Mouse (Mus musculus) embryonic facial prominence, embryonic 14.5 days (tissue): ENCODE results near the gene Dcaf11. TPM values are rescaled to one million over a fixed set of nuclear protein-coding genes. Genes with fewer than 3 reads are reported as not detected.

Experiments
- polyA plus RNA-seq: library from polyadenylated mRNA; unstranded; fragments of >200 nt; fragmentation: Nextera tagmentation; extraction: Ambion mirVana; gene quantifications from 2 replicates; pipeline ENCODE4 v1.2.1, GENCODE M21; 2014

Dcaf11 gene
- polyA plus RNA-seq, 1 experiment from 2014 or later: 55.1 TPM

Other genes with a start within 250 kb of the Dcaf11 start
- gene Dhrs4, start 81.2 kb upstream of the Dcaf11 start, polyA plus RNA-seq: 46.9 and 47.4 TPM in 2 replicates
- 3.4 and 3.9 TPM in 2 replicates for gene Carmil3, start 69.4 kb upstream of the Dcaf11 start, polyA plus RNA-seq
- gene Cpne6, start 49.6 kb upstream of the Dcaf11 start, polyA plus RNA-seq: 3.7 and 5.2 TPM in 2 replicates
- not detected in 2 replicates for gene Nrl, start 35.0 kb upstream of the Dcaf11 start, polyA plus RNA-seq
- 28.1 and 32.7 TPM in 2 replicates for gene Pck2, start 19.7 kb upstream of the Dcaf11 start, polyA plus RNA-seq
- gene A730061H03Rik, start 400 bp downstream of the Dcaf11 start, polyA plus RNA-seq: 1.1 and 1.2 TPM in 2 replicates
- gene Fitm1, start 15.6 kb downstream of the Dcaf11 start, polyA plus RNA-seq: 36.5 and 46.9 TPM in 2 replicates
- 119 and 123 TPM in 2 replicates for gene Psme1, start 18.1 kb downstream of the Dcaf11 start, polyA plus RNA-seq
- gene Emc9, start 25.3 kb downstream of the Dcaf11 start, polyA plus RNA-seq: 9.9 and 12.6 TPM in 2 replicates
- 249 TPM in 2 replicates for gene Psme2, start 31.1 kb downstream of the Dcaf11 start, polyA plus RNA-seq
- 11.7 and 13.7 TPM in 2 replicates for gene Rnf31, start 31.7 kb downstream of the Dcaf11 start, polyA plus RNA-seq
- 10.8 and 12.1 TPM in 2 replicates for gene Irf9, start 43.6 kb downstream of the Dcaf11 start, polyA plus RNA-seq
- gene Rec8, start 58.0 kb downstream of the Dcaf11 start, polyA plus RNA-seq: 2.0 and 2.3 TPM in 2 replicates
- gene Ipo4, start 76.0 kb downstream of the Dcaf11 start, polyA plus RNA-seq: 127 and 134 TPM in 2 replicates
- 0.79 and 2.8 TPM in 2 replicates for gene Gm49378, start 77.9 kb downstream of the Dcaf11 start, polyA plus RNA-seq
- gene Tm9sf1, start 83.8 kb downstream of the Dcaf11 start, polyA plus RNA-seq: 106 and 108 TPM in 2 replicates
- gene Tssk4, start 90.2 kb downstream of the Dcaf11 start, polyA plus RNA-seq: 0.97 and 1.0 TPM in 2 replicates
- 42.6 and 48.3 TPM in 2 replicates for gene Mdp1, start 100.5 kb downstream of the Dcaf11 start, polyA plus RNA-seq
- gene Gmpr2, start 111.9 kb downstream of the Dcaf11 start, polyA plus RNA-seq: 49.6 and 54.8 TPM in 2 replicates
- gene Nedd8, start 112.1 kb downstream of the Dcaf11 start, polyA plus RNA-seq: 524 and 534 TPM in 2 replicates
- gene Tinf2, start 121.8 kb downstream of the Dcaf11 start, polyA plus RNA-seq: 32.2 and 36.2 TPM in 2 replicates
- 7.1 and 8.0 TPM in 2 replicates for gene Tgm1, start 153.9 kb downstream of the Dcaf11 start, polyA plus RNA-seq
- gene Rabggta, start 162.3 kb downstream of the Dcaf11 start, polyA plus RNA-seq: 20.7 and 20.9 TPM in 2 replicates
- gene Dhrs1, start 185.7 kb downstream of the Dcaf11 start, polyA plus RNA-seq: 76.5 and 83.8 TPM in 2 replicates
- gene Nop9, start 185.7 kb downstream of the Dcaf11 start, polyA plus RNA-seq: 32.6 and 36.9 TPM in 2 replicates
- 0.33 and 0.59 TPM in 2 replicates for gene Cideb, start 198.5 kb downstream of the Dcaf11 start, polyA plus RNA-seq
- 0.47 and 0.51 TPM in 2 replicates for gene Ltb4r2, start 201.4 kb downstream of the Dcaf11 start, polyA plus RNA-seq
- gene Ltb4r1, start 206.0 kb downstream of the Dcaf11 start, polyA plus RNA-seq: 0.24 and 0.56 TPM in 2 replicates
- 13.4 and 16.2 TPM in 2 replicates for gene Adcy4, start 224.1 kb downstream of the Dcaf11 start, polyA plus RNA-seq
- gene Ripk3, start 228.9 kb downstream of the Dcaf11 start, polyA plus RNA-seq: 32.0 and 35.3 TPM in 2 replicates